Mouse (Mus musculus) E14TG2a.4 (cell line): ENCODE results near the gene Smyd1.

Experiments used
- CTCF ChIP-seq: conservative IDR thresholded peaks from 2 replicates; pipeline ENCODE4 v1.5.1; 2014; ENCODE audit warnings: low read length
- POU5F1 ChIP-seq: IDR thresholded peaks from 2 replicates; pipeline ENCODE4 v1.6.1; 2014; ENCODE audit warnings: low read length, borderline replicate concordance

DNA sequence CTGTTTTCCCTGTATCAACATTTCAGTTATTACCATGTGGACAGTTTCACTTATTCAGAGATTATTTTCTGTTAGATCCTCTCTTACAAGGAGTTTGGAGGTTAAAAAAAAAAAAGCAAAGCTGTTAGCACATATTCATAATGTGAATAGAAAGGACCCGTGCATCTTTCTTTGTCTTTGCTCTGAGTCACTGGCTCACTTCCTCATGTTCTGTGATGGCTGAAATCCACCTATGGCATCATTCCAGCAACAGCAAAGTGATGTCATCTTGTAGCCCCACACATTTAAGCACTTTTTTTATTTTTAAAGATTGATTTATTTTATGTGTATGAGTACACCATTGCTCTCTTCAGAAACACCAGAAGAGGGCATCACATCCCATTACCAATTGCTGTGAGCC, 42.6 kb downstream of the Smyd1 start:
- TF ChIP-seq CTCF (peak; percentile 6; the same call in 1 of the 2 replicates), POU5F1 (no peak)
